Mouse (Mus musculus) natural killer cell, adult 2 months (primary cell): Measurements from ENCODE around the gene Rnf113a2.

ENCODE experiments used
- DNase-seq, 2 experiments: peaks; one replicate each; pipeline ENCODE4 v3.0.0; 2022; ENCODE audit warnings: low spot score in 2 of 2

The Rnf113a2 gene

DNA sequence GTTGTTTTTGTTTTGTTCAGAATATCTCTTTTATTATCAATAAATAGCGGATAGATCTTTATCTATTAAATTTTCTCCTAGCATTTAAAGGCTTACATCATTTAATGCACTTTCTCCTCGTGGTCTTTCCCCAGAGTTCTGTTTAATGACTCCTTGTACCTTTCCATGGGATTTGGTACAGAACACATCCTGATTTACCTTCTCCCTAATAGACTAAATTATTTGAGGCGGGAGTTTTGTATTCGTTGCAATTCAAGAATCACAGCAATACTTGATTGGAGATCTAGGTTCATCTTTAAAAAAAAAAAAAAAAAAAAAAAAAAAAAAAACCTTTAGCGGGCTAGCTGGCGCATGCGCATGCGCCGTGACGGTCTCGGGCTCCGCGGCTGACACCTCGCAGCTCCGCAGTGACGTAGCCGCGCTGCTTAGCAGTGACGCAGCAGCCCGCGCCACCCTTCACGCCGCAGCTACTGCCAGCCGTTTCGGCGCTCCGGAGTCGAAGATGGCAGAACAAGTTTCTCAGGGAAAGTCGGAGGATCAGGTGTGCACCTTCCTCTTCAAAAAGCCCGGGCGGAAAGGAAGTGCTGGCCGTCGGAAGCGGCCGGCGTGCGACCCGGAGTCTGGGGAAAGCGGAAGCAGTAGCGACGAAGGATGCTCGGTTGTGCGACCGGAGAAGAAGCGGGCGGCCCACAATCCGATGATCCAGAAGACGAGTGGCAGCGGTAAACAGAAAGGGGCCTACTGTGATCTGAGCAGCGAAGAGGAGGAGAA, at the start of gene Rnf113a2:
TSS of gene Rnf113a2 (plus strand) at position 363 of the 771 bp plus-strand sequence.
- DNase-seq, result peak; percentile 84 to 88

DNA sequence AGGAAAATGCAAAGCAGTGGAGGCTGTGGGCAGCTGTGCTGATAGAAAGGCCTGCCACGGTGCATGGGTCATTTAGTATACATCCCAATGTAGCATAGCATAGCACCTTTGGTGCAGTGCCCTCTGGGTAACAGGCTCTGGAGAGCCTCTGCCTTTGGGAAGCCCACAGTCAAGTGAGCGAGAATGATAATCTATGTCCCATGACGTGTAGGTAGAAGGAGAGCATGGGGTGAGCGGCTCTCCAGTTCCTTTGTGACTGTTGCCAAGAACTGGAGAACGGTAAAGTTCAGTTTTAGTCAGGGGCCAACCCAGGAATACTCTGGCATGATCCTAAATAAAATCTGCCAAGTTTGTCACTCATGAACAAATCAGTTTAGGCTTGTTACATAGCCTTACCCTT, 45.3 kb upstream of the Rnf113a2 start:
- no peak for DNase-seq

GRCm38 (mm10) chr12:84373831-84374481, 43.0 kb upstream of the Rnf113a2 start:
- no peak for DNase-seq

DNA sequence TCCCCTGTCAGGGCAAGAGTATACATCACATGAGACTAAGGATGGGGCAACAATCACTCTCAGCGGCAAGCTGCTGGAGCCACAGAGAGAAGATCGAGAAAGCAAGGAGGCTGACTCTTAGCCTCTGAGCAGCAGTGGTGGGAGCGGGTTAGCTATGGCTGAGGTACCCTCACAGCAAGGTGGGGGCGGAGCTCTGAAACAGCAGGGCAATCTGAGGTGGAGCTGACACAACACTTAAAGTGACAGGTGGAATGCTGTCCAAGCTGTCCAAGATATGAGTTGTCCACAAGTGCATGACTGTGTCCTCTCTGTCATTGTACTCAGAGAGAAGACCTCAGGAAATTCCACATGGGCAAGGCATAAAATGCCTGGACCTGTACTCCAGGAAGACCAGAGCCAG, 34.6 kb upstream of the Rnf113a2 start:
- DNase-seq, result no peak

DNA sequence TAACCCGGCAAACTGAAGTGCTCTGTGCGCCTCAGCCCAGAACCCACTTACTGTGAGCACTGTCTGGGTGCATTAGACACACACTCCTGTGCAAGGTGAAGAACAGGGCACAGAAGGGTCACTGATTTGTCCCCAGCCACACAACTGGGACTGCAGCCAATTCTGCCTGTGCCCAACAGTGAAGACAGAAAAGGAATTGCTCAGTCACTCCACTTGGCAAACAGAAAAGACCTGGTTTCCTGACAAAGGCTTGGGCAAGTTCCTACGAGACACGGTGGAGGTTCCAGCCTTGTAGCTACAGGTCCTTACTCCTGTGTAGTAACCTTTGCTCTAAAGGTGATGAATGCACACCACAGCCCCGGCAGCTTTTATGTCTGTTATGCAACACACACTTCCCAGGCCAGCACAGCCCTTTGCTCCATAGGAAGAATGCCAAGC, 32.3 kb upstream of the Rnf113a2 start:
- no peak for DNase-seq

GRCm38 (mm10) chr12:84385408-84385807, 31.6 kb upstream of the Rnf113a2 start:
- DNase-seq, result no peak

GRCm38 (mm10) chr12:84388097-84388496, 28.9 kb upstream of the Rnf113a2 start:
- DNase-seq, result peak in 1 of 2 experiments; percentile 28

DNA sequence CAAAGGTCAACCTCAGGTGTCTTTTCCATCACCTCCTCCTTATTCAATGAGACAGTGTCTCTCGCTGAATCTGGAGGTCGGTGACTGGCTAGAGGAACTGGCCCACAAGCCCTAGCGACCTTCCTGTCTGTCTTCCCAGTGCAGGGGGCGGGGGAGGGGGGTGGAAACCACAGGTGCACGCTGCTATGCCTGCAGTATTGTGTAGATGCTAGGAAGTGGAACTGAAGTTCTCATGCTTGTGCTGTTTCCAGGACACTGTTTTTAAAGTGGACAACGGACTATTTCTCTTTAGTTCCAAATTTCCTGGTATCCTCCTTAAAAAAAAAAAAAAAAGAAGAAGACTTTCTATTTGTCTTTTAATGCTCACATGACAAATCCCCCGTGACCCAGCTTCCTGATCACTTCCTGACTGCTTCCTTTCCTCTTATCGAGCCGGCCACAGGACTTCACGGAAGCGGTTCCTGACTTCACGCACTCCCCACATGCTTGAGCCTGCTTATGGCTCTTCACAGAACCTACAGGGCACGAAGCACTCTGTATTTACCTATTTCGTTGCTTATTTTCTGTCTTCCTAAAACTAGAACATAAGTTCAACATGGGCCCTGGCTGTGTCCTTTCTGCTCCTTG, 28.1 kb upstream of the Rnf113a2 start:
- peak in 1 of 2 experiments; percentile 32 for DNase-seq

GRCm38 (mm10) chr12:84390336-84390735, 26.7 kb upstream of the Rnf113a2 start:
- DNase-seq, result no peak

- DNase-seq, result no peak
Observed at GRCm38 (mm10) chr12:84392681-84393080, 24.3 kb upstream of the Rnf113a2 start.

DNA sequence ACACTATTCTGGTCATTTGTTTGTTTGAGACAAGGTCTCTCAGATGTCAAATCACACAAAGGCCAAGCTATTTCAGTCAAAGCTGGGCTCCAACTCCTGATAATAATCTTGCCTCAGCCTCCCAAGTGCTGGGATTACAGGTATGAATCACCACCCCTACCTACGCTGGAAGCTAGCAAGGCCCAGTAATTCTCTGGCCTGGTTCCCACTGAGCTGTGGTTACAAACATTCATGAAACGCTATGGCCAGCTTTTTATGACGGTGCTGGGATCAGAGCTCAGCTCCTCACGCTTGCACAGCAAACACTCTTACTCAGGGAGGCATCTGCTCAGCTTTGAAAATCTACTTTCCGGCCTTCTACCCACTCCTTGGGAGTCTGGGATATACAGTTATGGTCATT, 23.1 kb upstream of the Rnf113a2 start:
- DNase-seq, result no peak

GRCm38 (mm10) chr12:84396947-84397679, 19.9 kb upstream of the Rnf113a2 start:
- DNase-seq, result no peak

DNA sequence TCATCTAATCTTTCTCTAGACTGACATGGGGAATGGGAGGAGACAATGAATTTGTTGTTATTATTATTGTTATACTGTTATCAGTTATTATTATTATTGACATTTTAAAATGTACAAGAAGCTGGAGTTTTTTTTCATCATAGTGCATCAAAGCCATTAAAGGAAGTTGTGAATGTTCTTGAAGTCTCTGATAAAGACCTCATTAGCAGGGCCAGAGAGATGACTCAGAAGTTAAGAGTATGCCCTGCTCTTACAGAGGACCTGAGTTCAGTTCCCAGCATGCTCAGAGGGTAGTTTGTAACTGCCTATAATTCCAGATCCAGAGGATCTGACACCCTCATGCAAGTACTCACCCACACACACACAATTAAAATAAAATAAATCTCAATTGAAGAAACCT, 19.3 kb upstream of the Rnf113a2 start:
- no peak for DNase-seq

- no peak for DNase-seq
Observed at GRCm38 (mm10) chr12:84398629-84399028, 18.4 kb upstream of the Rnf113a2 start.

DNA sequence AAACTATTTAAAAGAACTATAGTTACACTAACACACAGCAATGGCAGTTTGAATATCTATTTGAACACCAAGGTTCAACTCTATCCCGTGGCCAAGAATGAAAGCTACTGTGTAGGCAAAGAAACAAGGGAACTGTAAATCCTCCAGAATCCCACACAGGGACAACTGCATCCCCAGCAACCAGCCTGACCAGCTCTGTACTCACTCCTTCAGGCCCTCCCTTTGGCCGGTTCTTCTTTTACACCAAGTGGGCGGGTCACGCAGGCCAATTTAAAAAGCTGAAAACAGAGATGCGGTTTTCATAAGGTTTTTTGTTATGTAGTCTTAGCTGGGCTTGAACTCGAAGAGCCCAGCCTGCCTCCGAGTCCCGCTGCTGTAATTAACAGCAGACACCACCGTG, 17.9 kb upstream of the Rnf113a2 start:
- no peak for DNase-seq

DNA sequence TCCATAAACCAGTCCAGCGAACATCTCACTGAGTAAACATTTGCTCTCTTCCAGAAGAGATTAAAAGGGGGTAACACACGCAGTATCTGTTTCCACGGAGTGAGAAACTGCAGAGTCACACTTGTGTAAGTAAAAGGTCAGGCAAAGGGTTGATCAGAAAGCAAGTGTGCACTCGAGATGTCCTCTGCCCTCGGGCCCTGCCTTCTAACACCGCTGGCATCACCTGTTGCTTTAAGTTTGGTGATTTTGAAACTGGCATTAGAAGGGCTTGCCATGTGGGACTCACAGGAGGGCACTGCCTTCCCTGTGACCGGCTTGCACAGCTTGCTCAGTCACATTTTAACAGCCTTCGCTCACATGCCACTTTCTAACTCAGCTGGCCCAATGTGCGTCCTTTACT, 17.3 kb upstream of the Rnf113a2 start:
- DNase-seq, result no peak

DNA sequence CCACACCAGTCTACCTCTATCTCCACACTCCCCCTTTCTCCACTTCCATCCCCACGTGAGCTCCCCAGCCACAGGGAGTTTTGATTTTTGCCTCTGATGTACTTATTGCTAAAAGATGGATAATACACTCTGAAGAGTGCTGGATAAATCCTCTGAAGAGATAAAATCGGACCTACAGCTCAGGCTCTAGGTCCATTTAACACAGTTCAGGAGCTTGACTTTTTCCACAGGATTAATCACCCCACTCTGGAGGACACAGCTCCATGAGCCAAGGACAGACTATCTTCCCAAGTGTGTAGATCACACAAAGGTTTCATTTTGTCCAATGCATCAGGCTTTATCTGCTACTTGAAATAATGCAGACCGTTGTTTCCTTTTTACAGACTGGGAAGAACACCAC, 16.9 kb upstream of the Rnf113a2 start:
- DNase-seq, result no peak

GRCm38 (mm10) chr12:84400653-84401052, 16.3 kb upstream of the Rnf113a2 start:
- no peak for DNase-seq

DNA sequence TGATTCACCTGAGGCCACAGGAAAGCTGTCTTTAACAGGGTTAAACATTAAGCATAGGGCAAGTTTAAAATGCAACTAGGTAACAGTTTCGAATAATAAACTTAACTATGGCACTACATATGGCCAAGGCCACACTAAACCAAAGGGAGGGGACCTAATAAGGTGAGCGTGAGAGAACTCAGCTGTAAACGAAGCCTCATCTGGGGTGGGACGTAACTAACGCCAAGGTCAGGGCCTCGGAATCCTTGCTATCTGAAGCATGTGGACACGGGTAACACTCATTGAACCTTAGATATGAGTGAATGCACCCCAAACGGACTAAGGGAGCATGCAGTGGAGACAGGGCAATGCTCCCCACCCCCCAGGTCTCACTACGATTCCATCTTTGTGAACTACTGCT, 14.1 kb upstream of the Rnf113a2 start:
- no peak for DNase-seq

DNA sequence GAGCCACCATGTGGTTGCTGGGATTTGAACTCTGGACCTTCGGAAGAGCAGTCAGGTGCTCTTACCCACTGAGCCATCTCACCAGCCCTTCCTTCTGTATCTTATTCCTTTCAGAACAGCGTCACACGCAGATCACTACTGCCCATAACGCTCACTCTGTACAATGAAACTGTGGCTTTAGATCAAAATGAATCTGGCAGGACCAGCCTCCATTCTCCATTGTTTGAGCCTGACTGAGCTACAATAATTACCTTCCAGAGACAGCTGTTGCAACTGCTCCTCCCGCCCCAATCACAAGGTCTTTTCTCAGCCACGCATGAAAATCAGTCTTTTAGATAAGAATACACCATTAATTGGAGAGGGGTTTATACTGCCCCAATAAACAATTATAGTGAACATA, 12.5 kb upstream of the Rnf113a2 start:
- DNase-seq, result no peak

DNA sequence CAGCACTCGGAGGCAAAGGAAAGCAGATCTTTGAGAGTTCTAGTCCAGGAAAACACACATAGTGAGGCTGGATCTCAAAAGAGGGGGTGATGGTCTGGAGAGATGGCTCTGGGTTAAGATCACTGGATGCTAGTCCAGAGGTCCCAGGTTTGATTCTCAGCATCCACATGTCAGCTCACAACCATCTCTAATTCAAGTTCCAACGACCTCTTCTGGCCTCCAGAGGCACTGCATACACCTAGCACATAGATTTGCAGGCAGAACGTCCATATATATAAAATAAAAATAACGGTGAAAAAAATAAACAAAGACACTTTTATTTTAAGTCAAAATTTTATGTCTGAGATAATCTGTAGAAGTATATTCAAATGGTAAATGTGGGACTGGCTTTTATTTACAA, 9.7 kb upstream of the Rnf113a2 start:
- no peak for DNase-seq
